Mouse (Mus musculus): ENCODE measurements at regions not wholly inside any gene's neighbourhood (a gene's known extent, or its start where the extent isn't known, plus 50 kb on each side); places are given as distances from the start of the nearest gene placed in this dataset.
A peak's percentile ranks its signal among the peaks of the same experiment; 100 is the strongest.

DNA sequence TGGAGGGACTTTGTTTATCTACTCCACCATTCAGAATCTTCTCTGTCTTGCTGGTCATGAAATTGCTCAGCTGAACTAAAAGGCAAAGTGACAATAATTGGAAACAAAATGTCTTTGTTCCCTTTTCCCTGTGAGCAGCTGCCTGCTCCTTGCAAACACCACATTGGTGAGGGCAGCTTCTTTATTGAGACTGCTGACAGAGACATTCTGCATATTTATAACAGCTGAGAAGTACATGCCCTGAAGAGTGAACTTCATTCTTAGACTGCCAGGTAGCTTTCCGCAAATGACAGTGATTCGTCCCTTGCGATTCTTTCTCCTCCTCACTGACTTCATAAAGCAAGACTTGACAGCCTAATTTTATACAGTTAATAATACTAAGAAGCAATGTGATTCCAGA, 237.0 kb downstream of the Cps1 start:
- DNase-seq (ENCODE audit: low read depth, low spot score), result no peak

DNA sequence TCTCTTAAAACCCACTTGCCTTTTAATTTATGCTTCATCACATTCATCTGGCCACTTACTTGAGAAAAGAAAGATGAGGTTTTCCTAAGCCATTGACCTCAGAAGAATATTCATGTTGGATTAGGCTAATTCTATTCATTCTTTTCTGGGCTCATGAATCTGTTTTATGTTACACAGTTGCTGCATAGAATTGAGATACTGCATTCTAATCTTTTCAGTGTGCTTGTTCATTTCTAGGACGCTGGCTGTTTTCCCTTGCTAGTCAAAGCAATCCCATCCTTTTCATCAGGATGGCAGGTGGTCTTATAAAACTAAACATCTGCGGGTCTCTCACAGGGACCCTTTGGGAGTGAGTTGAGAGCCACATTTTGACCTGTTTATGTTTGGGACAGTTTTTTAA, 243.2 kb downstream of the Cps1 start:
- DNase-seq (ENCODE audit: low read depth, low spot score), result no peak

DNA sequence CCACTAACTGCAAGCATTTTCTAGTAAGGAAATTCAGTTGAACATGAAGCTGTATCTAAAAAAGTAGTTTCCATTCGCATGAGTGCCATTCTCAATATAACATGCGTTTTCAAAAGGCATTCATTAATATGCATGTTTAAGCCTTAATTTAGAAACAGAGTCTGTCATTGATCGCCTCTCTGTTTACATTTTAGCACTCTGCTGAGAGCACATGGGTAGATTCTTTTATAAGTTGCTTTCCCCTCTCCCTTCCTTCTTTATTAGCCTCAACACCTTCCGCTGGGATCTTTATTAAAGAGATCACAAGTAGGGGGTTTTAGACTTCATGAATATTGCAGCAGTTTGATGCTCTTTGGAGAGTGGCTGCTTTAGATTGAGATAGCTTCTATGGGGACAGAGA, 243.7 kb downstream of the Cps1 start:
- DNase-seq (ENCODE audit: low read depth, low spot score), result no peak

DNA sequence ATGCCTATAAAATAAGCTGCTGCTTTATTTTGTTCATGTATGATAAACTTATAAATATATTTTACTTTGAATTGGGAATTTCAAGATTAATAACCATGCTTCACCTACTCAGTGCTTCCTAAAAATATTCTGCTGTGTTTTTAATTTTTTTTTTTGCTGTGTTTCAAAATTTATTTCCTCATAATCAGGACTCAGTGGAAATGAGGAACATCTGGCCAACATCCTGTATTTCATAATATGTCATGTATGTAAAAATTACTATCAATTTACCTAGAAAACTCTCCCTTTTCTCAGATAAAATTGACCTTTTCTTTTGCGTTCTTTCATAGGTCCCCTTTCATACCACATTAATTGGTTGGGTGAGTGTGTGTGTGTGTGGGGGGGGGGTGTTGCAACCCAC, 259.5 kb downstream of the Cps1 start:
- DNase-seq (ENCODE audit: low read depth, low spot score), result no peak

DNA sequence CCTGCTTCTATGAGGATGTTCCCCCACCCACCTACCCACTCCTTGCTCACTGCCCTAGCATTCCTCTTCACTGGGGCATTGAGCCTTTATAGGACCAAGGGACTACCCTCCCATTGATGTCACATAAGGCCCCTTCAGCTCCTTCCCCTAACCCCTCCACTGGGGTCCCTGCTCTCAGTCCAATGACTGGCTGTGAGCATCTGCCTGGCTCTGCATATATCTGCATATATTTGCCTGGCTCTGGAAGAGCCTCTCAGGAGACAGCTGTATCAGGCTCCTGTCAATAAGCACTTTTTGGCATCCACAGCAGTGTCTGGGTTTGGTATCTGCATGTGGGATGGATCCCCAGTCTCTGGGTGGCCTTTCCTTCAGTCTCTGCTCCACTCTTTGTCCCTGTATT, 262.6 kb downstream of the Cps1 start:
- DNase-seq (ENCODE audit: low read depth, low spot score), result no peak

DNA sequence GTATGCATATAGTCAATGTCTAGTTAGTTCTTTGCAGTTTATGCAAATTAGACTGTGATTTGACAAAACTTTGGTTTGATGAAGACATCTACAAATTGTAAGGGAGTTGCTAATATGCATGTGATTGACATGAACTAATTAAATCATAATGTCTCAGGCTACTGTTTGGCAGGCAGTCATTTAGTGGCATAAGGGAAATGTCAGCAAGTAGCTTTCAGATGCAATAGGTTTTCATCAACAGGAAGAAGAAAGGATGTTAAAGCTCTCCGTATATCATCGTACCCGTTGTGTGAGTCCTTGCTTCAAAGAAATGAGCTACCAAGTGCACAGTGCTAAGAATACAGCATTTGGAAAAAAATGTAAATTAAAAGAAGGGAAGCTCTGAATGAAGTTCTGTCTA, 264.1 kb downstream of the Cps1 start:
- no peak for DNase-seq (ENCODE audit: low read depth, low spot score)

DNA sequence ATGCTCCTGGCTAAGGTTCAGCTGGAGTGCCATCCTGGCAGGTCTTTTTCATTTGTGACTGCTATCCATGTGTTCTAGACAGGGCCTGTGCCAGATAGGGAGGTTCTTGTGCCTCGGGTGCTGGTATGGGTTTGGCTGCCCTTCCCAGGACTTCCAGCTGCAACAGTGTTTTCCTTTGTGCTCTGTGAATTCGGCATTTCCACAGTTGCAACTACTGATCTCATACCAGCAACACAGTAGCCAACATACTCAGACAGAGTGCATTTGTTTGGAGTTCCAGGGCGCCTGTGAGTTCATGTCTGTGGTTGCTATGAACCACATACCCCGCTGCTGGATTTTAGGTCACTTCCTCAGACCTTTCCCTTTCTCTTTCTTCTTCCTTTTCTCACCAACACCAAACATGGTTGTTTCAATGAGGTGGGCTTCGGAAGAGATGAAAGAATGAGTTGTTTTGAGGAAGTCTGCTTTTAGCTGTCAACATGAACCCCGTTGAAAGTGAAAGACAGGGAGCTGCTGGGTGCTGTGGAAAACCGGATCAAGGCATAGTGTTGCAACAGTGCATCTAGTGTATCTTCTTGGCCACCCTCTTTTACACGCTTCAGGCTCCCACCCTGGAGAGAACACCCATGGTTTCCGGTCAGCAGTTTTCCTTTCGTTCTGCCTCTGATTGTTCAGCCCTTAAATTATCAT, 275.1 kb downstream of the Cps1 start:
- no peak for DNase-seq (ENCODE audit: low read depth, low spot score)

DNA sequence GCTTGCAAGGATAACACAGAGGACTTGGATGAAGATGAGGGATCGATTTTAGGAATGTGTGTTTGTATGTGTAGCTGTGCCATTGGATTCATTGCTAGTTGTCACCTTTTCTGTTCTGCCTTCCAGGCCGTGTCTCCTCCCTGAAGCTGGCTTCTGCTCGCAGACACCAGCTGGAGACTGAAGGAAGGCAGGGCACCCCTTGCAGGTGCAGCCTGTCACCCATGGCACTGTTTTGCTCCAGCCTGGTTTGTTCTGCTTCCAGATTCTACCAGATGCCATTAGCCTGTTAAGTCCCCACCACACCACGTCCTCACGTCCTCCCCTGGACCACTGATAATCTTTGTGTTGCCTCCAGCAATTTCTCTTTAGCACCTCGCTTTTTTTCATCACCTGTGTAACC, 286.7 kb downstream of the Cps1 start:
- DNase-seq (ENCODE audit: low read depth, low spot score), result no peak

DNA sequence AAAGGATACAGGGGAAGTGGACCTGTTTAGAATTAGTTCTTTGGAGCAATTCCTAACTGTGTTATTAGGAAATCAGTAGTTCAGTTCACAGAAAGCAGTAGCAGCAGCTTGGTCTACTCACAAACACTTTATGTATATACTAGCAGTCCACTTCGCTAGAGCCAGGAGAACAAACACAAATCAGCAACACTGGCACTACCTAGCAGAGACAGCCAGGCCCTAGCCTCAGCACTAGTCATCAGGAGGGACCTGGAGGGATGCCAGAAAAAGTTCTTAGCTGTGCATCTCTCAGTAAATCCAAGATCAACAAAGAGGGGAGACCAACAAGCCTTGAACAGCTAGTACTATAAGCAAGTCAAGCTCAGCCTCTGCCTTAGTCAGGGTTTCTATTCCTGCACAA, 294.4 kb downstream of the Cps1 start:
- DNase-seq (ENCODE audit: low read depth, low spot score), result no peak

DNA sequence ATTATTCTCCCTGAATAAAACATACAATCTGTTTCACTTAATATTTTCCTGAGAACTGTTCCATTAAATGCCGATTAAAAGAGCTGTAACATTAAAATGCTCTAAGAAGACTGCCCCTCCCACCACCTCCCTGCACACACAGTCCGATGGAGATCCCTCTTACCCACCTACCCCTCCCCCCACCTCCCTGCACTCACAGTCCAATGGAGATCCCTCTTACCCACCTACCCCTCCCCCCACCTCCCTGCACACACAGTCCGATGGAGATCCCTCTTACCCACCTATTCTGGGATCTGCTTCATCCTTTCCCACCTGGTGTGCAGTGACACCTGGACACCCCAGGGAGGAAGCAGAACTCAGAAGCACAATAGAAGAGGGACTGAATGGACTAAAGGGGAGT, 305.6 kb downstream of the Cps1 start:
- DNase-seq (ENCODE audit: low read depth, low spot score), result no peak

DNA sequence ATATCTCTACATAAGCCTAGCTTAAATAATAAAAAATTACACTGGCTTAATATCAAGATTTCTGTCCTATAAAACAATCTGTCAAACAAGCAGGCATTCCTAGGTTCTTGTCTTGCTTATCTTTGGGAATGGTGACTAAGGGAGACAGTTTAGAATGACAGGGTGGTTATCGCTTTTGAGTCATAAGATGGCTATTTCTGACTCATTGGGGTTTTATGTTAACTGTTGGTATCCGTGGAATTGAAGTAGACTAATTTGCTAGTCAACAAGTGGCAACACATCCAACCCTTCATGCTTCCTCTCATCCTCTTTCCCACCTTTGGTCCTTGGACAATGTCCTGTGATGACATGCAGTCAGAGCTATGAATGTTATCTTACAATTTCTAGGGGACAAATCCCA, 328.0 kb downstream of the Cps1 start:
- DNase-seq (ENCODE audit: low read depth, low spot score), result no peak

DNA sequence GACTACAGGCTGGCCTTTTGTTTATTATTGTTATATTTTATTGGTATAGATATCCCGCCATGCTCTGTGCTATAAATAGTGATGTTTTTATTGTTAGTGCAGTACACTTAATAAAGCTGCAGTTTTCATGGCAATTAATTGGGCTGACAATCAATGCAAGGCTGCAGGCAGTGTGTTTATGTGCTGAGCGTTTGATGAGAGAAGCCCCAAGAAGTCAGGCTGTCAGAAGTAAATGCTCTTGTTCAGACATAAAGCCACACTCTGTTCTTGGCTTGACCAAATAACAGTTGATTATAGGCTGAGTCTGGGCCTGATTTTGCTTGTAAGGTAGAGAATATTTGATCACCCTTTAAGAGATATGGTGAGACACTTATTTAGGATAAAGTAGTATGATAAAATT, 341.4 kb downstream of the Cps1 start:
- DNase-seq (ENCODE audit: low read depth, low spot score), result no peak

DNA sequence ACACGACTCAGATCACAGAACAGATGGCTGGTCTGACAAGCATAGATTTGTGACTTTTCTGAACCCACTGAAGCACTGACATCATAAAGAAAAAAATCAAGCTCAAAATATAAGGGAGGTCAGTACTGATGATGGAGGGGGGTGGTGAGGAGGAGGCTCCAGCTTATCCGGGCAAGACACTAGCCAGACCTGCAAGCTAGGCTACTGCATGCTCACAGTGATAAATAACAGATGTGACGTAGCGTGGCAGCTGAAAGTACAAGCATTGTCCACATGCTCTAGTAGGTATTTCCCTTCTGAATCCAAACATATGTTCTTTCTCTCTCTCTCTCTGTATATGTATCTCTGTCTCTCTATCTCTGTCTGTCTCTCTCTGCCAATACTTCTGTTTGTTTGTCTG, 342.7 kb downstream of the Cps1 start:
- DNase-seq (ENCODE audit: low read depth, low spot score), result no peak

DNA sequence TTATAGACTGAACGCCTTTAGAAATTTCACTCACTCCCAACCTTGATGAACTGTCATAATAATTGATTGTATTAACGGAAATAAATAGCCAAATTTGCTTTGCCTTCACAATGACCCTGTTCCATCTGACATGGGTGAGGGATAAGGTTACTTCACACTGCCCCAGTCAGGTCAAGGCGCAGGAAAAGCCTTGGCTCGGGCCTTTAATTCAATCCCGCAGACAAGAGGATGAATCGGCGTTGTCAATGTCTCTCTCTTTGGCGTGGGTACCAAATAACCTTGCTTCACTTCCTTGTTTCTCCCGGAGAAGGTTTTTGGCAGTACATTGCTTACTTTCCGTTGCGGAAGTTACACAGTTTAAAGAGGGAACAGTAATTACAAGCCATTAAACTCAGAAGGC, 354.2 kb downstream of the Cps1 start:
- peak; percentile 2 for DNase-seq (ENCODE audit: low read depth, low spot score)

DNA sequence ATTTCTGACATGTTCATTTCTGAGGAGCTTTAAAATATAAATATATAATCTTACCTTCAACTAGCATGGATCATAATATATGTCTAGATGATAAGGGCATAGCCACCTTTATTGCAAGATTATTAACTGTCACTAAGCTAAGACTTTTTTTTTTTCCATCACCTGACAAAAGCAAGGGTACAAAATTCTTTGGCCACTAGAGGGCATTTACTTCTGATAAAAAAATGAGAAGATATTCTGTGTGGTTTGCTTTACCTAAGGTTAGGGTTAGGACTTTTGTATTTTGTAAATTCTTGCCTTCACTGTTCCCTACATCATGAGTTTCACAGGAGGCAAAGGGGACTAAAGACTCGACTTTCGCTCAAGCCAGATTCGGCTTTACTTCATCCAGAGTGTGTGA, 355.1 kb downstream of the Cps1 start:
- DNase-seq (ENCODE audit: low read depth, low spot score), result peak; percentile 6

DNA sequence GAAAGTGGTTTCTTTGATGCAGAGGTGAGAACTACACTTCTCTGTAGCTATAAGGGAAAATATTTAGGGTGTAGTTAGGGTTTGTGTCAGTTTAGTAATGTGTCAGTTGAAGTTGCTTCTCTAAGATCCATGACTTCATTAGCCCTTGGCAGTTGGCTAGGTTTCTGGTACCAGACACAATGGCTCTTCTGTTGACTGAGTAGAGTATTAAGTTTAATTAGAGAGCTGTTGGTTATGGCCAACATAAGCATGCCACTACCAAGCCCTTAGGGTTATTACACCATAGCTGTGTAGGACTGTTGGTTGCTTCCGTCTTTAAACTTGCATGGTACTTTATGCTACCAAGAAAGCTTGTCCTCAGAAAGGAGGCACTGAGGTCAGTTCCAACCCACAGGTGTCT, 359.1 kb downstream of the Cps1 start:
- DNase-seq (ENCODE audit: low read depth, low spot score), result no peak

DNA sequence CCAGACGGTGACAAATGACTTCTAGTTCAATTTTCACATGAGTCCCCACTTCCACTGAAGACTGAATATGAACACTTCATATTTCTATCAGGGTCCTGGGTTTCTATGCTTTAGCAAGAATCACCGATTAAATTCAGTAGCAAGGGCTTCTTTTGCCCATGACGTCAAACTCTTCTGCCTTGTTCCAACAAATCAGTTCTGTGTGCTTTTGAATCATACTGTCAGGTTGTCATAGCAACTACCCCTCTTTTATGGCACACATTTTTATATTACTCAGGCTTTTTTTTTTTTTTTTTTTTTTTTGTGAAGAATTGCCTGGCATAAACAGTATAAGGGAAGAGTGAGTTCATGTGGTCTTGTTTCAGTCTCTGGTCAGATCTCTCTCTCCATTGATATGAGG, 381.3 kb downstream of the Cps1 start:
- no peak for DNase-seq (ENCODE audit: low read depth, low spot score)

DNA sequence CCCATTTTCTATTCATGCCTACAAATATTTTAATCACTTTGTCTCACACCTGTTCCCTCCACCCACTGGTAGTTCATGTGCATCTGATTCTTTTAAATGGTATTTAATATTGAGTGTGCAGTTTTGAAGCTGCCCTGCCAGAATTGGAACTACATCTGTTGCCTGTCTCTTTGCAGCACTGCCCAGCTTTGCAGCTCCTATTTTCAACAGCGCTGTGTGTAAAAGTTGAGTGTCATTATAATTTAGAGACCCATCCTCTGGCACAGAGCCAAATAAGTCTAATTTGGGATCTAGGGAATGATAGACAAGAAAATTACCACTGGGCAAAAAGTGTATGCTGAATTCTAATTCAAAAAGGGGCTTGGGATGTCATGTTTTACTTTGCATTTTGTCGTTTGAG, 382.9 kb downstream of the Cps1 start:
- DNase-seq (ENCODE audit: low read depth, low spot score), result no peak

DNA sequence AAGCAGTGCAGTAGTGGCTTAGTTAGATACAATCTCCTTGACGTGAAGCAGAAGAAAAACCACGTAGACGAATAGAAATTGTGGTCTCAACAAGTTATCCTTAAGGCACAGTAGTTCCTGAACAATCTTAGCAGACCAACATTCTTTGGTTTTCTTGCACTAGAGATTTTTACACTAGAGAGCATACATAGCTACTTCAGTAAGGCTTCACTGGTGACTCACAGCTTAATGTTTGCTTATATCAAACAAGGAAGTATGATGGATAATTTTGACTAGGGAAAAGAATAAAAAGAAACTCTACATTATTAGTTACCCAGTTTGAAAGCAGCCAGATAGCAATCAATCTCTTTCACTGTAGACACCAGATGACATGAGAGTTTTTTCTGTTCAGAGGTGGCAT, 395.5 kb downstream of the Cps1 start:
- no peak for DNase-seq (ENCODE audit: low read depth, low spot score)

DNA sequence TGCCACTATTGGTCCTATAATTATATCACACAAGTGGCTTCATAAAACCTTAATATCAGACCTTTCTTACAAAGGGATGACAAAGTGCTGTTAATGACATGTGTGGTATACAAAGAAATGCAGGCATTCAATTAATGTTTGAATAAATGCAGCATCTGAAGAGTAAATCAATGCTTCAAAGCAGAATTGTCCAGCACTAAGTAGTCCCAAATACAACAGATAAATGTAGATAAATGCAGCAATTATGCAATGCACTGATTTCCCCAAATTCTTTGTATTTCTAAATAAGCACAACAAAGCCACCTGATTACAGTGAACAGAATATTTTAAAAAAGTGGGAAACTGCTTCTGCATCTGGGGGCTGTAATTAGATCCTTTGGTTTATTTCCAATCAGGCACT, 435.9 kb downstream of the Cps1 start:
- DNase-seq (ENCODE audit: low read depth, low spot score), result no peak

DNA sequence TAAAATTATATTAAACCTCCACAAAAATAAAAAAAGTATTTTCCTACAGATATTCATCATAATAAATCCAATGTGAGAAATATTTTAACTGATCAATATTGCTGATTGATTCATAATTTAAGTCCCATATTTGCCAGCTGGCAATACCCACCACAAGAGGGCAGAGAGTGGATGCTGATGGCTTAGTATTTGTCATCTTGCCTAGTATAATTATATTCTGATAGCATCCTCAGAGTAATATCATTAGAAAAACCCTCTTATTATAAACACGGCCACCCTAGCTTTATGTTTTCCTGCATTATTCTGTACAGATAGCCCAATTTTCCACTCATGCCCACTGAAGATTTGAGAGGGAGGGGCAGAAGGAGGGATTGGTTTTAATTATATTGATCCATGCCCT, 436.4 kb downstream of the Cps1 start:
- no peak for DNase-seq (ENCODE audit: low read depth, low spot score)

DNA sequence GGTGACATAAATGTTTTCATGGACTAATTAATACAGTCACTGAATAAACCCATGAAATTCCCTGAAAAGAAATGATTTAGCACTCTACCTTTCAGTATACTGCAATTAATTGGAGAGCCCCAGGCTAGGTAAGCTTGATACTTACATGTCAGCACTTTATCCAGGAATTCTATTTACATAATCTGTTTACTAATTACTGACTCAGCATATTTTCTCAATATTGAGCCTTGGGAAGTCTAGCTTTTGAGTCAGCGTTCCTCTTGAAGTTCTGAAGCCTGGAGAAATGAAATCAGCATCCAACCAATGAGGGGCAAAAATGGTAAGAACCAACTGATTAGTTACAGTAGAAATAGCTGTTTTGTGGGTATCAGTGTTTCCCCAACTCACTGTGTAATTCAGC, 448.8 kb downstream of the Cps1 start:
- no peak for DNase-seq (ENCODE audit: low read depth, low spot score)

DNA sequence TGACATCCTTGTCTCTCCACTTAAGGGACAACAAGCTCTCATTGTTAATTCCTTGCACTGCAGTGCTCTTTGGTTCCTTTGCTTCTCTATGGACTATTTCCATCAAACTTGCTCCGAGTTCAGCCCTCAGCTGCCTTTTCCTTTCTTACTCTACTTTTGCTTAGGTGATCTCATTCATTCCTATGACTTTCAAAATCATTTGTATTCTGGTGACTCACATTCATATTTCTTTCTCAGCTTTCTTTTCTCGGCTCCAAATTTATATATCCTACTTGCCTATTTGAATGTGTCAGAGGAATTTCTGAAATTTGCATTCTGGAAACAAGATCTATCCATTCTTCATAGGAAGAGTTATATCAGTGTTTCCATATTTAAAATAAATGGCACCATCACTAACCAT, 456.9 kb downstream of the Cps1 start:
- DNase-seq (ENCODE audit: low read depth, low spot score), result no peak
